ENCODE assay signal across 32 mouse cellular contexts in genomic region chr1:72315447-72315846, GRCm38 (mm10). TPM values are rescaled to one million over a fixed set of nuclear protein-coding genes. Genes with fewer than 3 reads are reported as not detected.
"Had no signal": no experiment of that assay in that cellular context is flagged by ENCODE, and none has a peak within 500 bp of the region (broad histone marks: within the 10 kb centered on the region; RNA-seq: fewer than 3 reads in every experiment).

No protein-coding gene starts in this region.

- H3K27ac ChIP-seq: heart, embryonic 13.5 days; heart, embryonic 15.5 days; hindbrain, embryonic 10.5 days; hindbrain, embryonic 12.5 days; hindbrain, embryonic 13.5 days; hindbrain, embryonic 14.5 days; hindbrain, embryonic 15.5 days; hindbrain, postnatal 0 days; intestine, embryonic 15.5 days; kidney, embryonic 15.5 days; kidney, postnatal 0 days; layer of hippocampus, adult 2 months; left cerebral cortex, adult 2 months had no signal

- H3K4me3 ChIP-seq: heart, embryonic 12.5 days; heart, embryonic 13.5 days; heart, embryonic 15.5 days; hindbrain, embryonic 10.5 days; hindbrain, embryonic 12.5 days; hindbrain, embryonic 13.5 days; hindbrain, embryonic 15.5 days; intestine, embryonic 15.5 days; kidney, embryonic 15.5 days; layer of hippocampus, adult 2 months; left cerebral cortex, adult 2 months had no signal

- DNase-seq: heart, postnatal 14 days; heart, postnatal 36 days; heart, postnatal 4 days; kidney, adult 11 months; kidney, adult 18-20 months; kidney, adult 2 months; kidney, adult 8-10 months; kidney, adult 9 months; kidney, postnatal 10 days; kidney, postnatal 14 days; kidney, postnatal 25 days; kidney, postnatal 36 days; kidney, postnatal 4 days; layer of hippocampus, adult 9-11 months; layer of hippocampus, postnatal 36 days had no signal

- H3K4me1 ChIP-seq: heart, embryonic 12.5 days; heart, embryonic 13.5 days; heart, embryonic 15.5 days; hindbrain, embryonic 12.5 days; hindbrain, embryonic 15.5 days; intestine, embryonic 15.5 days; kidney, embryonic 15.5 days had no signal

- H3K9me3 ChIP-seq: heart, embryonic 12.5 days; heart, embryonic 13.5 days; heart, embryonic 15.5 days; hindbrain, embryonic 10.5 days; hindbrain, embryonic 12.5 days; hindbrain, embryonic 13.5 days; hindbrain, embryonic 15.5 days; intestine, embryonic 15.5 days; kidney, embryonic 15.5 days had no signal

- H3K27me3 ChIP-seq: heart, embryonic 15.5 days; hindbrain, embryonic 12.5 days; hindbrain, embryonic 13.5 days; hindbrain, embryonic 15.5 days; intestine, embryonic 15.5 days; kidney, embryonic 15.5 days had no signal

RNA-seq across cellular contexts. Expression of gene Tmem169, which starts 31.3 kb away (rescaled TPM):
- total RNA-seq: heart, postnatal 14 days; heart, postnatal 36 days; hematopoietic stem cell, adult 5-6 weeks had no signal
- polyA plus RNA-seq: heart, postnatal 0 days; inflammation-experienced regulatory T-cells, adult 6 months had no signal
